8 mouse cellular contexts compared by ENCODE assay signal in genomic region chrX:7841163-7842162, GRCm38 (mm10). TPM values are rescaled to one million over a fixed set of nuclear protein-coding genes. Genes with fewer than 3 reads are reported as not detected.
A peak's percentile ranks its signal among the peaks of the same experiment; 100 is the strongest.
DNase-seq lines count a peak whose midpoint lies in the region; ATAC-seq and TF ChIP-seq lines count a peak whose summit lies in the region.

Gene Otud5, plus strand, starts transcription at chrX:7841364.

- H3K9me3 ChIP-seq in hindbrain, postnatal 0 days (ENCODE audit: low read length): no peaks in the 10 kb centered on the region

- no peaks in the 10 kb centered on the region for H3K27me3 ChIP-seq in hindbrain, postnatal 0 days (ENCODE audit: insufficient read depth, low read length)

- H3K4me3 ChIP-seq in gastrocnemius, adult 2 months: peak within 1 kb of the TSS; percentile 74
- H3K4me3 ChIP-seq in hindbrain, postnatal 0 days (ENCODE audit: low read length): peak within 1 kb of the TSS; percentile 64
- H3K4me3 ChIP-seq in left cerebral cortex, adult 2 months: peak within 1 kb of the TSS; percentile 63

- peak within 1 kb of the TSS; percentile 96 for H3K27ac ChIP-seq in gastrocnemius, adult 2 months
- peak within 1 kb of the TSS; percentile 90 for H3K27ac ChIP-seq in hindbrain, postnatal 0 days
- H3K27ac ChIP-seq in left cerebral cortex, adult 2 months: peak within 1 kb of the TSS; percentile 94

- no peaks in the 10 kb centered on the region for H3K36me3 ChIP-seq in hindbrain, postnatal 0 days (ENCODE audit: insufficient read depth, low read length)

- no peaks in the 10 kb centered on the region for H3K4me1 ChIP-seq in hindbrain, postnatal 0 days (ENCODE audit: insufficient read depth, low read length)

- no peak for TF ChIP-seq CTCF in gastrocnemius, adult 2 months (IDR thresholded peaks at IDR 0.05)
- TF ChIP-seq CTCF in hindbrain, postnatal 0 days (IDR thresholded peaks at IDR 0.05; ENCODE audit: low read depth): peak; percentile 0; the same call in 1 of the 2 replicates
- no peak for TF ChIP-seq CTCF in left cerebral cortex, adult 2 months (IDR thresholded peaks at IDR 0.05)

- 26% methylated on average over 74 of the region's 74 CpGs for WGBS in hindbrain, postnatal 0 days

- peak; percentile 99 for DNase-seq in ZHBTc4 (ENCODE audit: low read depth, low spot score)
- peak; percentile 96 for DNase-seq in gastrocnemius, adult 2 months
- peak; percentile 96 for DNase-seq in hindbrain, postnatal 0 days (ENCODE audit: low spot score)
- DNase-seq in left cerebral cortex, adult 2 months (ENCODE audit: extremely low spot score in 1 of 2, low spot score in 2 of 2): peak; percentile 89 to 92
- peak; percentile 91 to 92 for DNase-seq in right cerebral cortex, adult 2 months (ENCODE audit: low spot score in 2 of 2)
- DNase-seq in urinary bladder, postnatal 14 days (ENCODE audit: low spot score): peak; percentile 95

- peak within 1 kb of the TSS; percentile 65 for H3K4me2 ChIP-seq in hindbrain, postnatal 0 days (ENCODE audit: low read depth, low read length)

- peak; percentile 87 for ATAC-seq in common myeloid progenitor, adult 5-6 weeks (replicated peaks; ENCODE audit: low read depth, poor library complexity, severe bottlenecking)
- ATAC-seq in hindbrain, postnatal 0 days: peak; percentile 96
- ATAC-seq in megakaryocyte, adult 5-6 weeks (ENCODE audit: poor library complexity, severe bottlenecking): peak; percentile 88

- intact Hi-C loops in gastrocnemius, adult 2 months (cut with DNase I): loop anchor here (5.0 kb wide), 1 partner anchor 36 kb away; the partner anchor contains the start of gene Pim2
- intact Hi-C loops in left cerebral cortex, adult 2 months (cut with DNase I): no loop called here

- peak within 1 kb of the TSS; percentile 88 for H3K9ac ChIP-seq in hindbrain, postnatal 0 days (replicated peaks; ENCODE audit: low read length)

RNA-seq across cellular contexts. Expression of gene Otud5, which starts in this region (rescaled TPM):
- total RNA-seq in common myeloid progenitor, adult 5-6 weeks (2017): 57.0 and 57.9 TPM in 2 replicates
- 10 to 100 TPM; 15.6 to 19.1 TPM for total RNA-seq in gastrocnemius, adult 2 months (2021)
- total RNA-seq in hindbrain, postnatal 0 days (2014; rRNA removed): 64.9 and 75.8 TPM in 2 replicates
- polyA plus RNA-seq in hindbrain, postnatal 0 days (2015; fragmentation: Nextera tagmentation; extraction: Ambion mirVana): 36.8 and 37.3 TPM in 2 replicates
- 10 to 100 TPM; 76.4 to 84.1 TPM for total RNA-seq in left cerebral cortex, adult 2 months (2021)
- total RNA-seq in megakaryocyte, adult 5-6 weeks (2015): 43.2 and 50.6 TPM in 2 replicates
- total RNA-seq in megakaryocyte, adult 5-6 weeks (2017): 70.2 and 73.0 TPM in 2 replicates

Comparison
In these comparisons a context has a peak if more than half of its experiments do, and no peak if none do; other contexts are left out.
1. Peak in every context shown above with its lines: DNase-seq, ATAC-seq, H3K4me3 ChIP-seq and H3K27ac ChIP-seq.